Mouse (Mus musculus) liver, embryonic 14.5 days (tissue): ENCODE data around the gene Sept11.

Experiments
- CTCF ChIP-seq: IDR thresholded peaks from 2 replicates; pipeline ENCODE4 v1.5.1; 2016; ENCODE audit warnings: antibody characterized with exemption, low read depth, control low read depth
- EP300 ChIP-seq: IDR thresholded peaks from 2 replicates; pipeline ENCODE4 v1.6.1; 2016; ENCODE audit warnings: antibody characterized with exemption, low read depth

DNA sequence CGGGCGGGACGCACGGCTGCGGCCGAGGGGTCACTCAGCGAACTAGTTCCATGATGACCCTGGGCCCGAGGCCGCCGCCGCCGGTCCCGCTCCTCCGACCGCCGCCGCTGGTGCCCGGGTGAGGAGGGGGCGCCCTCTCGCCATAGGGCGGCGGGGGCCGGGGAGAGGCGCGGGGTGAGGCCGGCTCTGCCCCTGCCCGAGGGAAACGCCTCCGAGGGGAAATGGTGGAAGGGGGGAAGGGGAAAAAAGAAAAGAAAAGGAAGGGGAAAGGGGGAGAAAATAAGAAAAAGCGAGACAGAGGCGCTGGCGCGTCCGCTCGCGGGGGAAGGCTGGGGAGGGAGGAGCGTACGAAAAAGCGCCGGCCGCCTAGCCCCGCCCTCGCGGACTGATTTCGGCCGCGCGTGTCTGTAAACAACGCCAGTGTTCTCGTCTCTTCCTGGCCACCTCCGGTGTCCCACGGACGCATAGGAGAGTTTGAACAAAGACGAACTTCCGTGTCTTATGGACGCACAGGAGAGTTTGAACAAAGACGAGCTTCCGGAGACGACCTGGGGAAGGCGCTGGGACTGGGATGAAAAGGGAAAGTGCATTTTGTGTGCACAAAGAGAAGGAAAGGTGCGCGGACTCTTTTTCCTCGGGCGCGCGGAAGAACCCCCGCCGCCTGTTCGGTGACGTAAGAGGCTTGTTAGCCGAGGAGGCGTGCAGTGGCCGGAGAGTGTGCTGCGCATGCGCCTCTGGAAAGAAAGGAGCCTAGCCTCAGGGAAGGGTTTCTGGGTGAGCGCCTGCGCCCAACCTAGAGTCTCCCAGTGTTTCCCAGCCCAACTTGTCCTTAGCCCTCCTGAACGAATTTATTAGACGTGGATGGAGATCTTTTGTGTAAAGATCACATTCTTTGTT lies 113.1 kb downstream of the Sept11 start, which contains the start of the genes Ccni and 2010109A12Rik:
- no peak for TF ChIP-seq CTCF
- peak; percentile 66 for TF ChIP-seq EP300
